Mouse (Mus musculus): Measurements from ENCODE around the gene Zfand5.

DNA sequence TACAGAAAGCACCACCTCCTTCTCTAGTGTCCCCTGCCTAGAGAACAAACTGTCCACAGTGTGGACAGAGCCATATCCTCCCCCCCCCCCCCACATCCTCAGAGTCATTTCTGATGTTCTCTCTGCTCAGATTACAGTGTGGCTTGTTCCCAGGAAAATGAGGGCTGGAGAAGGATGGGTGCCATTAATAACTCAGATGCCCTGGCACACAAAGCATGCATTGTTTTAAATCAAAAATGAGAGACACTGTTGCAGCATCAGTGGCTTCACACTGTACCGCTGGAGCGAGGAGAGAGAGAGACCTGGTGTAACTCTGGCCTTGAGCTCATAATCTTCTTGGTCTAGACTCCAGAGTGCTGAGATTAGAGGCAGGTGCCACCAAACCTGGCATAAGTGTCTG lies 18.2 kb upstream of the Zfand5 start:
- no peak for TF ChIP-seq CTCF (IDR thresholded peaks at IDR 0.05; ENCODE audit: low read depth)
- no peak for TF ChIP-seq EP300 (IDR thresholded peaks at IDR 0.05; ENCODE audit: low read depth)
